ENCODE assay signal across 13 mouse cellular contexts in the genomic region with DNA sequence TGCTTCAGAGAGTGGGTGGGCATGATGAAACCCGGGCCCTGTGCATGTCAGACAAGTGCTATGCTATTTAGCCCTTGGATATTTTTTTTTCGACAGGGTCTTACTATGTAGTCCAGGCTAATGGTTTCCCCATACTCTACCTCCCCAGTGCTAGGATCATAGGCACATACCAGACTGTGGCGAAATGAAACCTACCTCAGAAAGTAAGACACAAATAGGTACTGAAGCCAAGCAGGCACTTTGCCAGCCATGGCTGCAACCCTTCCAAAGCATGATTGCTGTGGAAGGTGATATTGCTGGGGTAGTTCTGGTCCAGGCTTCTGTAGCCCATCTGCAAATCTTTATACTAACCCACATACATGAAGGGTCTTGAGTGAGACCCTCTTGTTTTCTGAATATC.
DNase-seq lines count a peak whose midpoint lies in the region; ATAC-seq and TF ChIP-seq lines count a peak whose summit lies in the region.
"Had no signal": no experiment of that assay in that cellular context is flagged by ENCODE, and none has a peak within 500 bp of the region (broad histone marks: within the 10 kb centered on the region; RNA-seq: fewer than 3 reads in every experiment).

No protein-coding gene starts in this region.

- no peak for ATAC-seq in intestine, embryonic 14.5 days (replicated peaks; ENCODE audit: low FRiP score, low TSS enrichment, low read depth)
- ATAC-seq in intestine, postnatal 0 days = no peak
- no peak for ATAC-seq in embryonic facial prominence, embryonic 13.5 days (ENCODE audit: insufficient number of reproducible peaks, insufficient read depth, low FRiP score, low TSS enrichment, low read depth)
- no peak for ATAC-seq in limb, embryonic 14.5 days (ENCODE audit: low FRiP score, low read depth)
- ATAC-seq in neural tube, embryonic 15.5 days (ENCODE audit: low FRiP score) = no peak
- ATAC-seq: hindbrain, embryonic 16.5 days; midbrain, embryonic 13.5 days had no signal

- no peaks in the 10 kb centered on the region for H3K36me3 ChIP-seq in intestine, embryonic 14.5 days (ENCODE audit: control insufficient read depth, insufficient read depth, low read length)
- no peaks in the 10 kb centered on the region for H3K36me3 ChIP-seq in intestine, postnatal 0 days (ENCODE audit: control insufficient read depth, insufficient read depth)
- H3K36me3 ChIP-seq in embryonic facial prominence, embryonic 13.5 days = no peaks in the 10 kb centered on the region
- no peaks in the 10 kb centered on the region for H3K36me3 ChIP-seq in limb, embryonic 14.5 days (ENCODE audit: control insufficient read depth, insufficient read depth, low read length)
- no peaks in the 10 kb centered on the region for H3K36me3 ChIP-seq in neural tube, embryonic 15.5 days
- H3K36me3 ChIP-seq: midbrain, embryonic 13.5 days; neural tube, embryonic 13.5 days had no signal

- no peak overlapping the region for H3K4me2 ChIP-seq in intestine, embryonic 14.5 days (ENCODE audit: low read length)
- H3K4me2 ChIP-seq in intestine, postnatal 0 days (replicated peaks; ENCODE audit: low read depth) = no peak overlapping the region
- no peak overlapping the region for H3K4me2 ChIP-seq in embryonic facial prominence, embryonic 13.5 days
- H3K4me2 ChIP-seq in limb, embryonic 14.5 days (replicated peaks; ENCODE audit: low read depth, low read length, severe bottlenecking) = no peak overlapping the region
- no peak overlapping the region for H3K4me2 ChIP-seq in neural tube, embryonic 15.5 days
- H3K4me2 ChIP-seq: midbrain, embryonic 13.5 days; neural tube, embryonic 13.5 days had no signal

- TF ChIP-seq CTCF in intestine, postnatal 0 days (IDR thresholded peaks at IDR 0.05; ENCODE audit: low read depth) = no peak

- 81% methylated on average over 3 of the region's 3 CpGs for WGBS in intestine, embryonic 14.5 days
- 90% methylated on average over 3 of the region's 3 CpGs for WGBS in intestine, postnatal 0 days
- WGBS in embryonic facial prominence, embryonic 13.5 days = 61% methylated on average over 3 of the region's 3 CpGs
- WGBS in limb, embryonic 14.5 days = 50% methylated on average over 3 of the region's 3 CpGs
- 90% methylated on average over 3 of the region's 3 CpGs for WGBS in neural tube, embryonic 15.5 days

- no peak for TF ChIP-seq POLR2A in limb, embryonic 14.5 days (IDR thresholded peaks at IDR 0.05; ENCODE audit: borderline replicate concordance, extremely low read depth, insufficient read depth, insufficient read length)

- peak; percentile 76 to 77 for DNase-seq in cerebellum, postnatal 10 days
- no peak for DNase-seq in cerebellum, adult 11-12 months
- no peak for DNase-seq in intestine, embryonic 14.5 days (ENCODE audit: low spot score)
- DNase-seq in limb, embryonic 14.5 days (ENCODE audit: low spot score) = no peak
- DNase-seq in layer of hippocampus, adult 11-12 months (ENCODE audit: low spot score) = no peak
- DNase-seq: adrenal gland, postnatal 14 days; heart, adult 2 months had no signal

- H3K9me3 ChIP-seq in intestine, embryonic 14.5 days (ENCODE audit: control insufficient read depth, low read length) = no peaks in the 10 kb centered on the region
- no peaks in the 10 kb centered on the region for H3K9me3 ChIP-seq in intestine, postnatal 0 days (ENCODE audit: control insufficient read depth)
- H3K9me3 ChIP-seq in embryonic facial prominence, embryonic 13.5 days = no peaks in the 10 kb centered on the region
- no peaks in the 10 kb centered on the region for H3K9me3 ChIP-seq in limb, embryonic 14.5 days (ENCODE audit: control insufficient read depth, low read length)
- no peaks in the 10 kb centered on the region for H3K9me3 ChIP-seq in neural tube, embryonic 15.5 days (replicated peaks)
- H3K9me3 ChIP-seq: midbrain, embryonic 13.5 days; neural tube, embryonic 13.5 days had no signal

- H3K9ac ChIP-seq in intestine, embryonic 14.5 days (ENCODE audit: low read length) = peak overlapping the region; percentile 10; the same call in 1 of the 2 replicates
- H3K9ac ChIP-seq in intestine, postnatal 0 days (ENCODE audit: low read depth, low read length) = no peak overlapping the region
- H3K9ac ChIP-seq in embryonic facial prominence, embryonic 13.5 days = no peak overlapping the region
- no peak overlapping the region for H3K9ac ChIP-seq in limb, embryonic 14.5 days (ENCODE audit: low read depth, low read length, severe bottlenecking)
- no peak overlapping the region for H3K9ac ChIP-seq in neural tube, embryonic 15.5 days (replicated peaks)
- H3K9ac ChIP-seq: midbrain, embryonic 13.5 days; neural tube, embryonic 13.5 days had no signal

- H3K27ac ChIP-seq in intestine, embryonic 14.5 days (ENCODE audit: low read depth) = peak overlapping the region; percentile 91
- H3K27ac ChIP-seq in intestine, postnatal 0 days (ENCODE audit: low read depth, low read length) = no peak overlapping the region
- H3K27ac ChIP-seq in embryonic facial prominence, embryonic 13.5 days = peak overlapping the region; percentile 92
- peak overlapping the region; percentile 81 for H3K27ac ChIP-seq in limb, embryonic 14.5 days (replicated peaks; ENCODE audit: low read depth, low read length)
- no peak overlapping the region for H3K27ac ChIP-seq in neural tube, embryonic 15.5 days (replicated peaks)
- H3K27ac ChIP-seq: heart, adult 2 months; midbrain, embryonic 13.5 days; neural tube, embryonic 13.5 days had no signal

- H3K4me3 ChIP-seq in intestine, embryonic 14.5 days (ENCODE audit: low read depth, low read length) = no peak overlapping the region
- H3K4me3 ChIP-seq in intestine, postnatal 0 days (ENCODE audit: low read depth, low read length) = no peak overlapping the region
- H3K4me3 ChIP-seq in embryonic facial prominence, embryonic 13.5 days = no peak overlapping the region
- H3K4me3 ChIP-seq in limb, embryonic 14.5 days (replicated peaks; ENCODE audit: low read length) = no peak overlapping the region
- no peak overlapping the region for H3K4me3 ChIP-seq in neural tube, embryonic 15.5 days (replicated peaks)
- H3K4me3 ChIP-seq: heart, adult 2 months; midbrain, embryonic 13.5 days; neural tube, embryonic 13.5 days had no signal

- H3K4me1 ChIP-seq in intestine, embryonic 14.5 days (replicated peaks; ENCODE audit: control insufficient read depth, insufficient read depth, low read length) = peaks cover 51% of the 10 kb centered on the region
- H3K4me1 ChIP-seq in intestine, postnatal 0 days (replicated peaks; ENCODE audit: control insufficient read depth, insufficient read depth, low read length) = peaks cover 2% of the 10 kb centered on the region; the same call in 1 of the 2 replicates
- peaks cover 79% of the 10 kb centered on the region for H3K4me1 ChIP-seq in embryonic facial prominence, embryonic 13.5 days
- H3K4me1 ChIP-seq in limb, embryonic 14.5 days (ENCODE audit: control insufficient read depth, insufficient read depth, low read length) = peaks cover 74% of the 10 kb centered on the region
- peaks cover 19% of the 10 kb centered on the region for H3K4me1 ChIP-seq in neural tube, embryonic 15.5 days

- no peaks in the 10 kb centered on the region for H3K27me3 ChIP-seq in intestine, embryonic 14.5 days (replicated peaks; ENCODE audit: control insufficient read depth, insufficient read depth, low read length)
- H3K27me3 ChIP-seq in intestine, postnatal 0 days (replicated peaks; ENCODE audit: control insufficient read depth, insufficient read depth, low read length) = no peaks in the 10 kb centered on the region
- H3K27me3 ChIP-seq in embryonic facial prominence, embryonic 13.5 days = no peaks in the 10 kb centered on the region
- H3K27me3 ChIP-seq in limb, embryonic 14.5 days (ENCODE audit: control insufficient read depth, insufficient read depth, low read length) = no peaks in the 10 kb centered on the region
- H3K27me3 ChIP-seq in neural tube, embryonic 15.5 days (replicated peaks) = no peaks in the 10 kb centered on the region
- H3K27me3 ChIP-seq: midbrain, embryonic 13.5 days; neural tube, embryonic 13.5 days had no signal

Comparison
In these comparisons a context has a peak if more than half of its experiments do, and no peak if none do; other contexts are left out.
1. DNase-seq: peak in cerebellum, postnatal 10 days (2 of 2); none in cerebellum, adult 11-12 months (single experiment), intestine, embryonic 14.5 days (single experiment), limb, embryonic 14.5 days (single experiment) and layer of hippocampus, adult 11-12 months (single experiment).
2. H3K27ac ChIP-seq: peak in intestine, embryonic 14.5 days (single experiment), embryonic facial prominence, embryonic 13.5 days (single experiment) and limb, embryonic 14.5 days (single experiment); none in intestine, postnatal 0 days (single experiment) and neural tube, embryonic 15.5 days (single experiment).